Mouse (Mus musculus) kidney, adult 11 months (tissue): ENCODE measurements around the gene Bpifa6.

Source experiments
- DNase-seq: peaks from one replicate; pipeline ENCODE4 v3.0.0; 2022

Gene Bpifa6

GRCm38 (mm10) chr2:154044743-154045142 lies 70.0 kb downstream of the Bpifa6 start:
- DNase-seq, result no peak
